Mouse (Mus musculus) heart, adult 8-10 months (tissue): ENCODE results near the gene Shld1. TPM values are rescaled to one million over a fixed set of nuclear protein-coding genes. Genes with fewer than 3 reads are reported as not detected.

ENCODE experiments used
- DNase-seq: peaks from one replicate; pipeline ENCODE4 v3.0.0; 2022; ENCODE audit warnings: low spot score
- total RNA-seq, 4 experiments: library from RNA; stranded (reverse); gene quantifications; 2 replicates each; pipeline ENCODE4 v1.2.4; 2022

Gene Shld1
- total RNA-seq, 4 experiments from 2014 or later: 30.4 to 74.1 (median 46.7) TPM

GRCm38 (mm10) chr2:132724561-132724960, 37.8 kb downstream of the Shld1 start:
- no peak for DNase-seq

GRCm38 (mm10) chr2:132725376-132725905, 38.7 kb downstream of the Shld1 start:
- no peak for DNase-seq

- DNase-seq: no peak
Observed at GRCm38 (mm10) chr2:132726156-132726555, 39.4 kb downstream of the Shld1 start.

DNA sequence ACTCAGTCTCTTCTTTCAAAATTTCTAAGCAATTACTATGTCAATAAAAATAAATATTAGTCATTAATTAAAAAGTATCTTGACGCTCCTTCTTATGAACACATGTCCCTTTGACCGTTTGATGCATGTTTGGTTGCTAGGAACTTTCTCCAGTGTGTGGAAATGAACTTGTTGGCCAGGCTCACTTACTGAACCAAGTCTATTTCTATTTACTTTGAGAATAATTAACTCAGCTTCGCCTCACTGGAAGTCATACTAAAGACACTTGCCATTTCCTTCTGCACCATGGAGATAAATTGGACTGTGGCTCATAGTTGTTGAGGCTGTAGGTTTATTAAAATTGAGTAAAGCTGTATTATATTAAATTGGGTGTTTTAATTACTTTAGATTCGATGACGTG, 46.2 kb downstream of the Shld1 start:
- no peak for DNase-seq

DNA sequence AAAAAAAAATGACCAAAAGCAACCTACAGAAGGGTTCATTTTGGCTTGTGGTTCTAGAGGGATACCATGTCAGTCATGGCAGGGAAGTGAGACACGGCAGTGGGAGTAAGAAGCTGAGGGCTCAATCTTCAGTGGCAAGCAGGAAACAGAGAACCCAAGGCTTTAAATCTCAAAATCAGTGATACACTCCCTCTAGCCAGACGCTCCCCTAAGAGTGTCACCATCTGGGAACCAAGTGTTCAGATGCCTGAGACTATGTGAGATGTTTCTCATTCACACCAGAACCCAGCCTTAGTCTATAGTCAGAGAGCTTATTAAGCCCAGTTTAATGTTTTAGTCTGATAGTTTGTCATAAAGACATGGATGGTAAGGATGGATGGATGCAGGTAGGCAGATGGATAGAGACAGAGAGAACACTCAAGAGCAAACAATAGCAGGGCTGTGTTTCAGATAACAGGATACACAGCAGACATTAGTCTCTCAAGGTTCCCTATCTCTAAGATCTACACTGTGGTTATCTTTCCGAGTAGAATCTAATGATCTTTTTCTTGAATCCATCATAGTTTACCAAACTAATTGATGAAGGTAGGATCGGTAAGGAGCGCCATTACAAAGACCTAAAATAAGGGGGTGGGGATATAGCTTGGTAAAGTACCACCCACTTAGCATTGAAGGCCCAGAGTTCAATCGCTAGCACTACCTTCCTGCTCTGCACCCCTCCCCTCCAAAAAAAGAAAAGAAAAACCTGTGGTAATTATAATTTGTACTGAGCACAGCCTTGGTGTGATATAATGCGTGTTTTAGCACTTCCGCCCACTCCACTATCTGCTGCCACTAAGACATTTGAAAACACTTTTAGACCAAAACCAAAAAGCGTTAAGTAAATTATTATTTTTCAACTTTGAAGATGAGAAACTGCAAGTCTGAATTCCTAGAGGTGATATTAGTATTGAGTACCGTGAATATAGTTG, 47.2 kb downstream of the Shld1 start:
- DNase-seq: no peak

DNA sequence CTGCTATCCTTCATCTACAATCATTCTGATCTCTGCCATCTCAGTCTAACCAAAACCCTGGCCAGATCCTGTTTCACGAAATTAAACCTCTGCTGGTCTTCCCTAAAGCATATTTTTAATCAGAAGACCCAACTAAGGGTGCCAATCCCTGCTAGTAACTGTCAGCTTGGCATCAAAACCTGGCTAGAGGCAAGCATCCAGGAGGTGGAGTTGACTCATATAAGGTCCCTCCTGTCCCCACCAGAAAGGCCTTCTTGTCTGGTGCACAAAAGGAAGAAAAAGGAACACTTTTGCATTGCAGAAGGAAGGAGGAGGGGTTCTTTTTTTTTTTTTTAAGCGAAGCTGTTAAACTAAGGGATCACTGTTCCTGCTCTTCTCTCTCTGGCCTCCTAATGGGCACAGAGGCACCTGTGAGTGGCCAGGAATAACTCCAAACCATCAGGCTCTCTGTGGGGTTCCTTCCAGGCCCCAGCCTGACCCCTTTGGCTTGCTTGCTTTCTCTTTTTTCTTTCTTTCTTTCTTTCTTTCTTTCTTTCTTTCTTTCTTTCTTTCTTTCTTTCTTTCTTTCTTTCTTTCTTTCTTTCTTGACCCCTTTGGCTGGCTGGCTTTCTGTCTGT, 52.2 kb downstream of the Shld1 start:
- DNase-seq: no peak

DNA sequence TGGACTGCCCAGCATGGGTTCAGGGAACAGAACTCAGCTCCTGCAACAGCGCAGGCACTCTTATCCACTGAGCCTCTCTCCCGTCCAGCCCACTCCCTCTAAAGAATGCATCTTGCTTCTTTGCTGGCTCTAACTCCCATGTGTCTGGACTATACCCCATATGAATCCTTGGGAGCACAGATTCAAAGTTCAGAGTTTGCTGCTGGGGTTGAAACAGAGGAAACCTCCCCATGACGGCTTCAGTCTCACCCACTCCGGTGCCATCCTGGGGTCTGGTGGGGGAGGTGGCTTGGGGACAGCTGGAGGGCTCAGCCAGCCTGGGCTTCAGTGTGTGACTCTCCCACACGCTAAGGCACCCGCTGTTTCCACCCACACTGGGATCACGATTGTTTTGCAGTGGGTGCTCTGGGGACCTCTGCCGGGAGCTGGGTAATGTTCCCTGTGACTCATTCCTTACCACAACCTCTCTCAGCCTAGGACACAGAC, 55.2 kb downstream of the Shld1 start:
- no peak for DNase-seq

DNA sequence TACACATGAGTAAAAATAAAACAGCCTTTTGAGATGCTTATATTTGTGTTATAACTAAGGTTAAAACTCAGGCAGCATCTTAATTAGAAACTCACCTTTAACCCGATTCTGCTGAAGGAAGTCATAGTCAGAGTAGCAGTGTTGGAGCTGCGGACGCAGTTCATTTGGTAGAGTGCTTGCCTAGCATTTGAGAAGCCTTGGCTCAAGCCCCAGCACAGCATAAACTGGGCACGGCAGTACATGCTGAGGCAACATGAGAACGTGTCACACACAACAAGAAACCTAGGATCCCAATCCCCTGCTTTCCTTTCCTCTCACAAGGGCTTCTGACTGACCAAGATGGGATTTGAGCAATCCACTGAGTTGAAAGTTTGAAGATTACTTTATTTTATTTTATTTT, 58.1 kb downstream of the Shld1 start:
- DNase-seq: no peak

GRCm38 (mm10) chr2:132746108-132746507, 59.4 kb downstream of the Shld1 start:
- no peak for DNase-seq

DNA sequence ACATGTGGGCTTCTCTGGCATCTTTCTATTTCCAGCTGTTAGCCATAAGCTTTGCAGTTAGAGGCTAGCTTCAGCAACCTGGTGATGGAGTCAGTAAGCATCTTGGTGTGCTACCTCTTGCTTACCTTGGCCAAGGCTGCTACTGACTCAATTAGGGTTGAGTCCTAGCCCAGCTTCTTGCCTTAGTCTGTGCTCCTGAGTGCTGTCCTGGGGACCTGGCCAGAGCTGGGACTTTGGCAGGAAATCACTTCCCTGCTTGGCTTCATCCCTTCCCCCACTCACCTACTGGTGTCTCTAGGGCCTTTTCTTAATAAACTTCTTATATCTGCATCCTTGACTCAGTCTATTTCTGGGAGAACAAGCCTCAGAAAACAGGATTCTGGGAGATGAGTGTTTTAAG, 64.0 kb downstream of the Shld1 start:
- DNase-seq: no peak

- DNase-seq: no peak
Observed at GRCm38 (mm10) chr2:132751141-132752066, 64.7 kb downstream of the Shld1 start.

- DNase-seq: no peak
Observed at GRCm38 (mm10) chr2:132752398-132752797, 65.7 kb downstream of the Shld1 start.

GRCm38 (mm10) chr2:132753137-132753536, 66.4 kb downstream of the Shld1 start:
- no peak for DNase-seq

DNA sequence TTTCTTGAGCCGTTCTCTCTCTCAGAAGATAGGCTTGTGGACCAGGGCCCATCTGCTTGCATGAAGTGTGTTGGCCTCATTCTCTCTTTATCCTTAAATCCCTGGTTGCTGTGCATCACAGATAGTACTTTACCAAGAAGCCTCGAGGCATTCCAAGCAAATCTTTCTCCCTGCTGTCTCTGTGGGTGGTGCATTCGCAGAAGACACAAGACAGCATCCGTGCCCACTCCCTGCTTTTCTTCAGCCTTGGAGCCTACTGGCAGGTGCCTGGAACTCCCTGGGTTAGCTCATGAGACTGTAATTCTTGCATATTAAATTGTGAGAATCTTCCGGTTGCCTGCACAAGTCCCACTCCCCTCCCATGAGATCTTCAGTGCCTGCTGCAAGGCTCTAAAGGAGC, 71.2 kb downstream of the Shld1 start:
- DNase-seq: no peak

GRCm38 (mm10) chr2:132770822-132771221, 84.1 kb downstream of the Shld1 start:
- DNase-seq: no peak

DNA sequence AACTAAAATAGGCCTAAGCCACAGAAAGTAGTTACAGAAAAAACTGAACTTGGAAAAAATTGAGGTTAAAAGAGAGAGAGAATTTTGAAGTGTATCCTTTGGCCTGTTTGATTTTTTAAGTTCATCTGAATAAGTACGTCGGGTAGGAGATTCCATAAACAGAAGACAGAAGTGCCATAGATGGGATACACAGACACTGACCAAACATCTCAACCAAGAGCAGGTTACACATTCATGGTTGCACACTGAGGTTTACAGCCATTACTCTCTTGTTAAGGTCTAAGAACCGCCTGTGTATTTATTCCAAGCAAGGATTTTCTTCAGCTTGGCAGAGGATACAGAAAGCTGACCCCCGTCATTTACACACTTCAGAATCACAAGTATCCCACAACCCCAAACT, 94.2 kb downstream of the Shld1 start, which contains the start of gene Chgb:
Chgb (plus strand) TSS at position 301 of the 400 bp plus-strand sequence.
- no peak for DNase-seq

DNA sequence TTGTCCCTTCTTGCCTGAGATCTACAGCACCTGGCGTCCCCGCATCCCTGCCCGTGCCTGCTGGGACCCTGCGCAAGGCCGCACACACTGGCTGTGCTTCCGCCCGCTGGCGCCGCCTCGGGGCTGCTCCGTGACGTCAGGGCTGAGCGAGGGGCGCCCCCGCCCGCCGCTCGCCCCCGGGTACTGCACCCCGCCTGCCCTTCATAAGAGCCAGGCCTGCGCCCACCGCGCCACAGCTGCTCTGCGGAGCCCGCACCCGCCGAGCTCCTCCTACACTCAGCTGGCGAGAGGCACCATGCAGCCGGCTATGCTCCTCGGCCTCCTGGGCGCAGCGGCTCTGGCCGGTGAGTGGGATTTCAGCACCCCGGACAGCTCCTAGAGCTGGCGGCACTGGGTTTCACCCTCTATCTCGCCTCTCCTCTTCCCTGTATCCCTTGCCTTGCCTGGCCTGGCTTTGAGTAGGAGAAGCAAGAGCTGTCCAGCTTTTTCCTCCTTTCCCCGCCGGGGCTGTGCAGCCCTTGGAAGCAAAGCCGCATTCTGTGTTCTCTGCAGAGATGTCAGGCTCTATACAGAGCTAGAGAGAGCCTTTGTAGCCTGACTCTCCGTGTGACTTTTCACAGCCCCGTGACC, 94.8 kb downstream of the Shld1 start:
- peak; percentile 73 for DNase-seq

- no peak for DNase-seq
Observed at GRCm38 (mm10) chr2:132784039-132784438, 97.3 kb downstream of the Shld1 start.

DNA sequence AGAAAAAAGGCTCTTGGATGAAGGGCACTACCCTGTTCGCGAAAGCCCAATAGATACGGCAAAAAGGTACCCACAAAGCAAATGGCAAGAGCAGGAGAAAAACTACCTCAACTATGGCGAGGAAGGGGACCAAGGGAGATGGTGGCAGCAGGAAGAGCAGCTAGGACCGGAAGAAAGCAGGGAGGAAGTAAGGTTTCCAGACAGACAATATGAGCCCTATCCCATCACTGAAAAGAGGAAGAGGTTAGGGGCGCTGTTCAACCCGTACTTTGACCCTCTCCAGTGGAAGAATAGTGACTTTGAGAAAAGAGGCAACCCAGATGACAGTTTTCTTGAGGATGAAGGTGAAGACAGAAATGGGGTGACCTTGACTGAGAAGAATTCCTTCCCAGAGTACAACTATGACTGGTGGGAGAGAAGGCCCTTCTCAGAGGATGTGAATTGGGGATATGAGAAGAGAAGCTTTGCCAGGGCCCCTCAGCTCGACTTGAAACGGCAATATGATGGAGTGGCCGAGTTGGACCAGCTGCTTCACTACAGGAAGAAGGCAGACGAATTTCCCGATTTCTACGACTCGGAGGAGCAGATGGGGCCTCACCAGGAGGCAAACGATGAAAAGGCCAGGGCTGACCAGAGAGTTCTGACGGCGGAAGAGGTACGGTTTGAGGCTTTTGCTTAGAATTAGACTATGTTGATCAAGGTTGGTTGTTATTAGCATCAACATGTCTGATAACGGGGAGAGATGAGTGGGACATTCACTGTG, 106.9 kb downstream of the Shld1 start:
- DNase-seq: no peak

GRCm38 (mm10) chr2:132794204-132794586, 107.5 kb downstream of the Shld1 start:
- DNase-seq: no peak
